Mouse (Mus musculus): ENCODE measurements around the gene Cacna1f. TPM values are rescaled to one million over a fixed set of nuclear protein-coding genes. Genes with fewer than 3 reads are reported as not detected.

Gene Cacna1f
- polyA plus RNA-seq, 1 experiment, result 0.09 TPM

GRCm38 (mm10) chrX:7670390-7670881 is 63.6 kb downstream of the Cacna1f start:
- Histone ChIP-seq H3K27ac (ENCODE audit: control insufficient read depth, insufficient read depth, low read depth, low read length) (peak overlapping the region; percentile 78), H3K36me3 (ENCODE audit: control insufficient read depth, insufficient read depth, low read length) (no peaks in the 10 kb centered on the region), H3K4me3 (ENCODE audit: control insufficient read depth, low read depth, low read length) (peak overlapping the region; percentile 84), H3K4me1 (ENCODE audit: control insufficient read depth, insufficient read depth, low read length) (peaks cover 25% of the 10 kb centered on the region), H3K27me3 (ENCODE audit: control insufficient read depth, insufficient read depth, low read length) (no peaks in the 10 kb centered on the region)
- TF ChIP-seq POLR2A (IDR thresholded peaks at IDR 0.05; ENCODE audit: control insufficient read depth, low read depth, low read length) (no peak), CTCF (IDR thresholded peaks at IDR 0.05; ENCODE audit: control insufficient read depth, insufficient read depth, insufficient replicate concordance, low read depth, low read length) (no peak)

- TF ChIP-seq POLR2A (IDR thresholded peaks at IDR 0.05; ENCODE audit: control insufficient read depth, low read depth, low read length) (no peak), CTCF (IDR thresholded peaks at IDR 0.05; ENCODE audit: control insufficient read depth, insufficient read depth, insufficient replicate concordance, low read depth, low read length) (no peak)
- Histone ChIP-seq H3K4me1 (ENCODE audit: control insufficient read depth, insufficient read depth, low read length) (peaks cover 25% of the 10 kb centered on the region), H3K27ac (ENCODE audit: control insufficient read depth, insufficient read depth, low read depth, low read length) (peak within 1 kb of the TSS; percentile 78), H3K27me3 (ENCODE audit: control insufficient read depth, insufficient read depth, low read length) (no peaks in the 10 kb centered on the region), H3K36me3 (ENCODE audit: control insufficient read depth, insufficient read depth, low read length) (no peaks in the 10 kb centered on the region), H3K4me3 (ENCODE audit: control insufficient read depth, low read depth, low read length) (peak within 1 kb of the TSS; percentile 84)
Measured at GRCm38 (mm10) chrX:7670921-7671623, 64.2 kb downstream of the Cacna1f start, which contains the start of gene Plp2. Plp2 (minus strand) TSS chrX:7671390.

GRCm38 (mm10) chrX:7672739-7673138 is 65.9 kb downstream of the Cacna1f start:
- Histone ChIP-seq H3K4me3 (ENCODE audit: control insufficient read depth, low read depth, low read length) (no peak overlapping the region), H3K36me3 (ENCODE audit: control insufficient read depth, insufficient read depth, low read length) (no peaks in the 10 kb centered on the region)
- no peak for TF ChIP-seq CTCF (IDR thresholded peaks at IDR 0.05; ENCODE audit: control insufficient read depth, insufficient read depth, insufficient replicate concordance, low read depth, low read length)

GRCm38 (mm10) chrX:7673578-7674281 is 66.8 kb downstream of the Cacna1f start:
- H3K27me3 ChIP-seq (ENCODE audit: control insufficient read depth, insufficient read depth, low read length), result no peaks in the 10 kb centered on the region
- no peak overlapping the region for H3K4me3 ChIP-seq (ENCODE audit: control insufficient read depth, low read depth, low read length)
- no peak overlapping the region for H3K27ac ChIP-seq (ENCODE audit: control insufficient read depth, insufficient read depth, low read depth, low read length)
- H3K4me1 ChIP-seq (ENCODE audit: control insufficient read depth, insufficient read depth, low read length), result peaks cover 25% of the 10 kb centered on the region
- TF ChIP-seq CTCF (IDR thresholded peaks at IDR 0.05; ENCODE audit: control insufficient read depth, insufficient read depth, insufficient replicate concordance, low read depth, low read length) (no peak), POLR2A (IDR thresholded peaks at IDR 0.05; ENCODE audit: control insufficient read depth, low read depth, low read length) (no peak)
- H3K36me3 ChIP-seq (ENCODE audit: control insufficient read depth, insufficient read depth, low read length), result no peaks in the 10 kb centered on the region

More at GRCm38 (mm10) chrX:7672739-7673138, 65.9 kb downstream of the Cacna1f start:
- Histone ChIP-seq H3K4me1 (ENCODE audit: control insufficient read depth, insufficient read depth, low read length) (peaks cover 25% of the 10 kb centered on the region), H3K27ac (ENCODE audit: control insufficient read depth, insufficient read depth, low read depth, low read length) (no peak overlapping the region), H3K27me3 (ENCODE audit: control insufficient read depth, insufficient read depth, low read length) (no peaks in the 10 kb centered on the region)

GRCm38 (mm10) chrX:7674284-7675000 is 67.6 kb downstream of the Cacna1f start:
- TF ChIP-seq CTCF (IDR thresholded peaks at IDR 0.05; ENCODE audit: control insufficient read depth, insufficient read depth, insufficient replicate concordance, low read depth, low read length), result no peak
- TF ChIP-seq POLR2A (IDR thresholded peaks at IDR 0.05; ENCODE audit: control insufficient read depth, low read depth, low read length), result no peak
- no peaks in the 10 kb centered on the region for H3K27me3 ChIP-seq (ENCODE audit: control insufficient read depth, insufficient read depth, low read length)
- H3K27ac ChIP-seq (ENCODE audit: control insufficient read depth, insufficient read depth, low read depth, low read length), result no peak overlapping the region
- no peaks in the 10 kb centered on the region for H3K36me3 ChIP-seq (ENCODE audit: control insufficient read depth, insufficient read depth, low read length)
- H3K4me3 ChIP-seq (ENCODE audit: control insufficient read depth, low read depth, low read length), result peak overlapping the region; percentile 17
- peaks cover 25% of the 10 kb centered on the region for H3K4me1 ChIP-seq (ENCODE audit: control insufficient read depth, insufficient read depth, low read length)

GRCm38 (mm10) chrX:7675001-7675380 is 68.1 kb downstream of the Cacna1f start:
- H3K36me3 ChIP-seq (ENCODE audit: control insufficient read depth, insufficient read depth, low read length), result no peaks in the 10 kb centered on the region
- H3K4me3 ChIP-seq (ENCODE audit: control insufficient read depth, low read depth, low read length), result no peak overlapping the region; the same call in 1 of the 2 replicates
- no peak overlapping the region for H3K27ac ChIP-seq (ENCODE audit: control insufficient read depth, insufficient read depth, low read depth, low read length)

GRCm38 (mm10) chrX:7678986-7679385 is 72.1 kb downstream of the Cacna1f start:
- Histone ChIP-seq H3K4me1 (ENCODE audit: control insufficient read depth, insufficient read depth, low read length) (peaks cover 9% of the 10 kb centered on the region), H3K4me3 (ENCODE audit: control insufficient read depth, low read depth, low read length) (no peak overlapping the region), H3K36me3 (ENCODE audit: control insufficient read depth, insufficient read depth, low read length) (no peaks in the 10 kb centered on the region), H3K27ac (ENCODE audit: control insufficient read depth, insufficient read depth, low read depth, low read length) (no peak overlapping the region), H3K27me3 (ENCODE audit: control insufficient read depth, insufficient read depth, low read length) (no peaks in the 10 kb centered on the region)
- TF ChIP-seq POLR2A (IDR thresholded peaks at IDR 0.05; ENCODE audit: control insufficient read depth, low read depth, low read length) (no peak), CTCF (IDR thresholded peaks at IDR 0.05; ENCODE audit: control insufficient read depth, insufficient read depth, insufficient replicate concordance, low read depth, low read length) (no peak)

More at GRCm38 (mm10) chrX:7675001-7675380, 68.1 kb downstream of the Cacna1f start:
- peaks cover 25% of the 10 kb centered on the region for H3K4me1 ChIP-seq (ENCODE audit: control insufficient read depth, insufficient read depth, low read length)
- TF ChIP-seq POLR2A (IDR thresholded peaks at IDR 0.05; ENCODE audit: control insufficient read depth, low read depth, low read length) (no peak), CTCF (IDR thresholded peaks at IDR 0.05; ENCODE audit: control insufficient read depth, insufficient read depth, insufficient replicate concordance, low read depth, low read length) (no peak)
- no peaks in the 10 kb centered on the region for H3K27me3 ChIP-seq (ENCODE audit: control insufficient read depth, insufficient read depth, low read length)
